Mouse (Mus musculus) liver, embryonic 15.5 days (tissue): ENCODE results near the gene Il17c. TPM values are rescaled to one million over a fixed set of nuclear protein-coding genes. Genes with fewer than 3 reads are reported as not detected.
A peak's percentile ranks its signal among the peaks of the same experiment; 100 is the strongest.

Source experiments
- ATAC-seq: fragments of 200-750 bp; cut with Nextera tagmentation; 2 replicates; pipeline ENCODE4 v1.8.0; 2017; ENCODE audit warnings: moderate number of reproducible peaks, mild to moderate bottlenecking, moderate library complexity; ENCODE audit not compliant: insufficient read depth
- H3K27ac ChIP-seq: fragments of 300-500 bp; sonication (generic); replicated peaks from 2 replicates; pipeline ENCODE4 v1.5.1; 2015; ENCODE audit warnings: mild to moderate bottlenecking, inconsistent platforms
- H3K27me3 ChIP-seq: fragments of 300-500 bp; sonication (generic); 2 replicates; pipeline ENCODE4 v1.6.1; 2015; ENCODE audit warnings: mild to moderate bottlenecking, inconsistent platforms
- H3K36me3 ChIP-seq: fragments of 300-500 bp; sonication (generic); replicated peaks from 2 replicates; pipeline ENCODE4 v1.6.1; 2015; ENCODE audit warnings: moderate library complexity, mild to moderate bottlenecking, inconsistent platforms
- H3K4me1 ChIP-seq: fragments of 300-500 bp; sonication (generic); replicated peaks from 2 replicates; pipeline ENCODE4 v1.6.1; 2015; ENCODE audit warnings: inconsistent platforms
- H3K4me2 ChIP-seq: fragments of 300-500 bp; sonication (generic); 2 replicates; pipeline ENCODE4 v1.6.1; 2015; ENCODE audit warnings: moderate library complexity, mild to moderate bottlenecking, inconsistent platforms
- H3K4me3 ChIP-seq: fragments of 300-500 bp; sonication (generic); replicated peaks from 2 replicates; pipeline ENCODE4 v1.5.1; 2015; ENCODE audit warnings: mild to moderate bottlenecking, inconsistent platforms
- H3K9ac ChIP-seq: fragments of 300-500 bp; sonication (generic); 2 replicates; pipeline ENCODE4 v1.6.1; 2015; ENCODE audit warnings: moderate library complexity, mild to moderate bottlenecking, inconsistent platforms
- H3K9me3 ChIP-seq: fragments of 300-500 bp; sonication (generic); replicated peaks from 2 replicates; pipeline ENCODE4 v1.6.1; 2016; ENCODE audit warnings: inconsistent platforms
- WGBS: fragments of 180-500 bp; shearing (Covaris S2); methylation state at CpG from one replicate; pipeline ENCODE4 v1.1.7; 2015; ENCODE audit warnings: mixed read lengths; ENCODE audit not compliant: insufficient replicate concordance; 5-methylcytosine and 5-hydroxymethylcytosine counted together
- polyA plus RNA-seq: library from polyadenylated mRNA; unstranded; fragments of >200 nt; fragmentation: Nextera tagmentation; extraction: Ambion mirVana; gene quantifications from 2 replicates; pipeline ENCODE4 v1.2.1, GENCODE M21; 2015

Il17c gene
- polyA plus RNA-seq, 1 experiment from 2014 or later = not detected

GRCm38 (mm10) chr8:122442356-122442755 is 20.5 kb downstream of the Il17c start:
- Histone ChIP-seq H3K4me3 (peak overlapping the region; percentile 68), H3K9me3 (no peaks in the 10 kb centered on the region), H3K9ac (peak overlapping the region; percentile 62; the same call in 1 of the 2 replicates), H3K4me1 (peaks cover 52% of the 10 kb centered on the region), H3K27ac (no peak overlapping the region), H3K36me3 (peaks cover 15% of the 10 kb centered on the region), H3K27me3 (peaks cover 3% of the 10 kb centered on the region; the same call in 1 of the 2 replicates), H3K4me2 (peak overlapping the region; percentile 96)
- no peak for ATAC-seq
- WGBS = 48% methylated on average over 7 of the region's 7 CpGs

GRCm38 (mm10) chr8:122442781-122443180 is 21.0 kb downstream of the Il17c start:
- Histone ChIP-seq H3K4me2 (peak overlapping the region; percentile 96), H3K4me1 (peaks cover 48% of the 10 kb centered on the region), H3K36me3 (peaks cover 11% of the 10 kb centered on the region), H3K4me3 (peak overlapping the region; percentile 68), H3K9ac (peak overlapping the region; percentile 62), H3K27me3 (peaks cover 7% of the 10 kb centered on the region; the same call in 1 of the 2 replicates), H3K27ac (peak overlapping the region; percentile 55), H3K9me3 (no peaks in the 10 kb centered on the region)
- 2% methylated on average over 12 of the region's 12 CpGs for WGBS
- no peak for ATAC-seq

- Histone ChIP-seq H3K4me1 (peaks cover 41% of the 10 kb centered on the region), H3K4me3 (peak within 1 kb of the TSS; percentile 68), H3K36me3 (peaks cover 6% of the 10 kb centered on the region), H3K9ac (peak within 1 kb of the TSS; percentile 73), H3K4me2 (peak within 1 kb of the TSS; percentile 96), H3K27me3 (peaks cover 7% of the 10 kb centered on the region; the same call in 1 of the 2 replicates), H3K27ac (peak within 1 kb of the TSS; percentile 86), H3K9me3 (no peaks in the 10 kb centered on the region)
- ATAC-seq = peak; percentile 98
- under 1% methylated on average over 47 of the region's 47 CpGs for WGBS
Observed at GRCm38 (mm10) chr8:122443262-122444006, 21.6 kb downstream of the Il17c start, which contains the start of gene Mvd. Mvd (minus strand) TSS chr8:122443422.

GRCm38 (mm10) chr8:122444058-122444748 is 22.4 kb downstream of the Il17c start:
- WGBS = 10% methylated on average over 19 of the region's 19 CpGs
- ATAC-seq = peak; percentile 22; the same call in 1 of the 2 replicates
- Histone ChIP-seq H3K27ac (peak overlapping the region; percentile 86), H3K36me3 (peaks cover 4% of the 10 kb centered on the region), H3K27me3 (peaks cover 7% of the 10 kb centered on the region; the same call in 1 of the 2 replicates), H3K9ac (peak overlapping the region; percentile 73), H3K4me3 (peak overlapping the region; percentile 68), H3K4me2 (peak overlapping the region; percentile 96), H3K4me1 (peaks cover 37% of the 10 kb centered on the region), H3K9me3 (no peaks in the 10 kb centered on the region)

- Histone ChIP-seq H3K36me3 (no peaks in the 10 kb centered on the region), H3K9ac (no peak overlapping the region), H3K4me3 (no peak overlapping the region), H3K4me2 (no peak overlapping the region), H3K27me3 (peaks cover 13% of the 10 kb centered on the region; the same call in 1 of the 2 replicates), H3K4me1 (peaks cover 34% of the 10 kb centered on the region), H3K9me3 (no peaks in the 10 kb centered on the region), H3K27ac (no peak overlapping the region)
- 47% methylated on average over 3 of the region's 3 CpGs for WGBS
- no peak for ATAC-seq
Observed at GRCm38 (mm10) chr8:122445203-122445602, 23.4 kb downstream of the Il17c start.

- no peaks in the 10 kb centered on the region for H3K36me3 ChIP-seq
- H3K4me3 ChIP-seq = no peak overlapping the region
- no peak overlapping the region for H3K27ac ChIP-seq
- peaks cover 31% of the 10 kb centered on the region for H3K27me3 ChIP-seq
- no peak overlapping the region for H3K9ac ChIP-seq
- H3K4me1 ChIP-seq = peaks cover 18% of the 10 kb centered on the region
- ATAC-seq = no peak
- no peaks in the 10 kb centered on the region for H3K9me3 ChIP-seq
- WGBS = 54% methylated on average over 7 of the region's 7 CpGs
- H3K4me2 ChIP-seq = no peak overlapping the region
Observed at GRCm38 (mm10) chr8:122451161-122451703, 29.4 kb downstream of the Il17c start.

GRCm38 (mm10) chr8:122452154-122452553 is 30.3 kb downstream of the Il17c start:
- ATAC-seq = no peak
- Histone ChIP-seq H3K9ac (no peak overlapping the region), H3K9me3 (no peaks in the 10 kb centered on the region), H3K4me3 (no peak overlapping the region), H3K4me2 (no peak overlapping the region), H3K36me3 (no peaks in the 10 kb centered on the region), H3K4me1 (peaks cover 18% of the 10 kb centered on the region), H3K27me3 (peaks cover 38% of the 10 kb centered on the region), H3K27ac (no peak overlapping the region)
- 80% methylated on average over 10 of the region's 10 CpGs for WGBS

- Histone ChIP-seq H3K9me3 (no peaks in the 10 kb centered on the region), H3K27me3 (peaks cover 54% of the 10 kb centered on the region), H3K4me1 (peaks cover 19% of the 10 kb centered on the region), H3K36me3 (no peaks in the 10 kb centered on the region), H3K4me2 (no peak overlapping the region), H3K27ac (no peak overlapping the region), H3K9ac (no peak overlapping the region), H3K4me3 (no peak overlapping the region)
- no peak for ATAC-seq
- WGBS = 69% methylated on average over 6 of the region's 6 CpGs
Observed at GRCm38 (mm10) chr8:122454409-122454808, 32.6 kb downstream of the Il17c start.

GRCm38 (mm10) chr8:122457171-122457570 is 35.4 kb downstream of the Il17c start:
- ATAC-seq = no peak

GRCm38 (mm10) chr8:122459218-122459900 is 37.5 kb downstream of the Il17c start:
- 42% methylated on average over 6 of the region's 6 CpGs for WGBS
- Histone ChIP-seq H3K36me3 (no peaks in the 10 kb centered on the region), H3K9me3 (no peaks in the 10 kb centered on the region), H3K4me1 (peaks cover 54% of the 10 kb centered on the region), H3K4me3 (no peak overlapping the region), H3K4me2 (no peak overlapping the region; the same call in 1 of the 2 replicates), H3K27ac (no peak overlapping the region), H3K27me3 (peaks cover 82% of the 10 kb centered on the region), H3K9ac (no peak overlapping the region)
- no peak for ATAC-seq

More at GRCm38 (mm10) chr8:122457171-122457570, 35.4 kb downstream of the Il17c start:
- peaks cover 44% of the 10 kb centered on the region for H3K4me1 ChIP-seq
- H3K36me3 ChIP-seq = no peaks in the 10 kb centered on the region
- WGBS = 63% methylated on average over 11 of the region's 11 CpGs
- H3K9ac ChIP-seq = no peak overlapping the region
- no peak overlapping the region for H3K4me3 ChIP-seq
- H3K27me3 ChIP-seq = peaks cover 72% of the 10 kb centered on the region
- no peak overlapping the region for H3K27ac ChIP-seq
- no peaks in the 10 kb centered on the region for H3K9me3 ChIP-seq
- H3K4me2 ChIP-seq = no peak overlapping the region
